Mouse (Mus musculus) intestine, embryonic 14.5 days (tissue): ENCODE data around the gene Lyrm7. TPM values are rescaled to one million over a fixed set of nuclear protein-coding genes. Genes with fewer than 3 reads are reported as not detected.

ENCODE experiments used
- ATAC-seq: fragments of 200-750 bp; cut with Nextera tagmentation; replicated peaks from 2 replicates; pipeline ENCODE4 v1.8.0; 2017; ENCODE audit warnings: low read depth, moderate number of reproducible peaks, moderate TSS enrichment, moderate library complexity; ENCODE audit not compliant: low FRiP score, low TSS enrichment
- DNase-seq: peaks from one replicate; pipeline ENCODE4 v3.0.0-alpha.2; 2018; ENCODE audit warnings: low spot score
- H3K27ac ChIP-seq: fragments of 300-500 bp; sonication (generic); 2 replicates; pipeline ENCODE4 v1.5.1; 2014; ENCODE audit warnings: low read depth, mild to moderate bottlenecking, control low read depth
- H3K27me3 ChIP-seq: fragments of 300-500 bp; sonication (generic); replicated peaks from 2 replicates; pipeline ENCODE4 v1.6.1; 2014; ENCODE audit warnings: low read length, control low read depth; ENCODE audit not compliant: control insufficient read depth, insufficient read depth
- H3K36me3 ChIP-seq: fragments of 300-500 bp; sonication (generic); 2 replicates; pipeline ENCODE4 v1.6.1; 2014; ENCODE audit warnings: low read length, control low read depth; ENCODE audit not compliant: control insufficient read depth, insufficient read depth
- H3K4me1 ChIP-seq: fragments of 300-500 bp; sonication (generic); replicated peaks from 2 replicates; pipeline ENCODE4 v1.6.1; 2014; ENCODE audit warnings: low read length, control low read depth, mixed read lengths; ENCODE audit not compliant: control insufficient read depth, insufficient read depth
- H3K4me2 ChIP-seq: fragments of 300-500 bp; sonication (generic); 2 replicates; pipeline ENCODE4 v1.6.1; 2014; ENCODE audit warnings: low read length
- H3K4me3 ChIP-seq: fragments of 300-500 bp; sonication (generic); 2 replicates; pipeline ENCODE4 v1.5.1; 2014; ENCODE audit warnings: low read depth, low read length, control low read depth, mixed read lengths
- H3K9ac ChIP-seq: fragments of 300-500 bp; sonication (generic); 2 replicates; pipeline ENCODE4 v1.6.1; 2014; ENCODE audit warnings: mild to moderate bottlenecking, low read length
- H3K9me3 ChIP-seq: fragments of 300-500 bp; sonication (generic); 2 replicates; pipeline ENCODE4 v1.6.1; 2016; ENCODE audit warnings: low read length, control low read depth; ENCODE audit not compliant: control insufficient read depth
- WGBS: fragments of 180-500 bp; shearing (Covaris S2); extraction: QIAGEN DNeasy Blood & Tissue Kit; methylation state at CpG from one replicate; pipeline ENCODE4 v1.1.7; 2014; 5-methylcytosine and 5-hydroxymethylcytosine counted together
- polyA plus RNA-seq: library from polyadenylated mRNA; unstranded; fragments of >200 nt; fragmentation: Nextera tagmentation; extraction: Ambion mirVana; gene quantifications from 2 replicates; pipeline ENCODE4 v1.2.1, GENCODE M21; 2014

Lyrm7 gene
- polyA plus RNA-seq, 1 experiment from 2014 or later = 8.0 TPM

GRCm38 (mm10) chr11:54807669-54808068, 53.0 kb downstream of the Lyrm7 start:
- no peak overlapping the region for H3K4me3 ChIP-seq
- H3K27ac ChIP-seq = no peak overlapping the region
- H3K9me3 ChIP-seq = no peaks in the 10 kb centered on the region
- no peaks in the 10 kb centered on the region for H3K27me3 ChIP-seq
- no peak overlapping the region for H3K4me2 ChIP-seq
- ATAC-seq = no peak
- no peak overlapping the region for H3K9ac ChIP-seq
- DNase-seq = no peak
- no peaks in the 10 kb centered on the region for H3K4me1 ChIP-seq
- no peaks in the 10 kb centered on the region for H3K36me3 ChIP-seq
- WGBS = 70% methylated on average over 9 of the region's 9 CpGs

DNA sequence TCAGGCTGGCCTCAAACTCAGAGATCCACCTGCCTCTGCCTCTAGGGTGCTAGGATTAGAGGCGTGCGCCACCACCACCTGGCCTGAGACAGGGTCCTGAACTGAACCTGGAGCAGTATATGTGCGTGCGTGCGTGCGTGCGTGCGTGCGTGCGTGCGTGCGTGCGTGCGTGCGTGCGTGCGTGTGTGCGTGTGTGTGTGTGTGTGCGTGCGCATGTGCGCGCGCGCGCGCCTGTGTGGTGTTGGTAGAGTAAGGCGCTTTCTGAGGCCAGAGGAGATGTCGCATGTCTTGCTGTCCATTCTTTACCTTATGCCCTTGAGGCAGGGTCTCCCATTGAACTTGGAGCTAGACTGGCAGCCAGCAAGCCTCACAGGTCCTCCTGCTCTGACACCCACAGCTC, 53.8 kb downstream of the Lyrm7 start:
- no peak overlapping the region for H3K4me3 ChIP-seq
- ATAC-seq (no peak), DNase-seq (no peak)
- H3K4me2 ChIP-seq = no peak overlapping the region
- no peaks in the 10 kb centered on the region for H3K27me3 ChIP-seq
- H3K36me3 ChIP-seq = no peaks in the 10 kb centered on the region
- WGBS = 90% methylated on average over 28 of the region's 28 CpGs
- H3K9ac ChIP-seq = no peak overlapping the region
- H3K27ac ChIP-seq = no peak overlapping the region
- H3K9me3 ChIP-seq = no peaks in the 10 kb centered on the region
- no peaks in the 10 kb centered on the region for H3K4me1 ChIP-seq

DNA sequence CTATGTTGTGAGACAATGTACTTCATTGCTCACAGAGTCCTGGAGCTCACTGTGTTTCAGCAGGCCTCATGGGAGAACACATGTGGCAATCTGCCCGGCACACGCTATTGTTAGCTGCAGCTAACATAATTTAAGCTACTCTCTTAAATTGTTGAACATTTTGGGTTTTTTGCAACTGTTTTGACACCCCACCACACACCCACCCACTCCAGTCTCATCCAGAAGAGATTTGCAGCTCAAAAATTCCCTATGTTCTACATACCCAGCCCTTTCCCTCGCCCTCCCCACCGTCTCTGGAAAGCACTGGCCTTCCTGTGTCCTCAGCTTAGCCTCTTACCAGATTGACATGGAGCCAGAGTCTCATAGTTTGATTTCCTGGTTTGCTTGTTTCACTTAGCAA, 55.5 kb downstream of the Lyrm7 start:
- Histone ChIP-seq H3K9me3 (no peaks in the 10 kb centered on the region), H3K4me1 (no peaks in the 10 kb centered on the region), H3K9ac (no peak overlapping the region), H3K4me3 (no peak overlapping the region), H3K27me3 (no peaks in the 10 kb centered on the region), H3K27ac (no peak overlapping the region), H3K36me3 (no peaks in the 10 kb centered on the region), H3K4me2 (no peak overlapping the region)
- 89% methylated on average over 4 of the region's 4 CpGs for WGBS
- ATAC-seq (no peak), DNase-seq (no peak)

- DNase-seq = no peak
- Histone ChIP-seq H3K4me2 (no peak overlapping the region), H3K9me3 (no peaks in the 10 kb centered on the region), H3K4me3 (no peak overlapping the region), H3K27ac (no peak overlapping the region), H3K4me1 (no peaks in the 10 kb centered on the region), H3K27me3 (no peaks in the 10 kb centered on the region), H3K36me3 (no peaks in the 10 kb centered on the region), H3K9ac (no peak overlapping the region)
- 22% methylated on average over 6 of the region's 6 CpGs for WGBS
- no peak; the same call in 1 of the 2 replicates for ATAC-seq
Measured at GRCm38 (mm10) chr11:54802621-54803020, 58.1 kb downstream of the Lyrm7 start.

- Histone ChIP-seq H3K27ac (no peak overlapping the region), H3K36me3 (no peaks in the 10 kb centered on the region), H3K4me3 (no peak overlapping the region), H3K9ac (no peak overlapping the region), H3K4me2 (no peak overlapping the region), H3K4me1 (no peaks in the 10 kb centered on the region), H3K27me3 (no peaks in the 10 kb centered on the region), H3K9me3 (no peaks in the 10 kb centered on the region)
- 64% methylated on average over 6 of the region's 6 CpGs for WGBS
- ATAC-seq (no peak), DNase-seq (no peak)
Measured at GRCm38 (mm10) chr11:54801791-54802558, 58.7 kb downstream of the Lyrm7 start.

DNA sequence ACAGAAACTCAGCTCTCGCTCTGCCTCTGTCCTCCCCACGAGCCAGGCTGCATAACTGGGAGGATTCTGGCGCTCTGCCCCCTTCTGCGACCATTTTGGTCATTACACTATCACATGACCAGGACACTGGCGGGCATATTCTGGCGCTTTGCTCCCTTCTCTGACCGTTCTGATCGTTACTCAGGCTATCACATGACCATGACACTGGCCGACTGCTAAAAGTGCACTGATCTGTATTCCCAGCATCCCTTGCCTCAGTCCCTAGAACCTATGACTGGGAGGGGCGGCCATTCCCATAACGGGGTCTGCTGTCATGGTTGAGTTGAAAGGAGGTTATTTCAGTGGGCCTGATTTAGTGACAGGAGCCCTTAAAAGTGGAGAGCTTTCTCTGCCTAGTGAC, 64.2 kb downstream of the Lyrm7 start:
- WGBS = 85% methylated on average over 11 of the region's 11 CpGs
- H3K36me3 ChIP-seq = no peaks in the 10 kb centered on the region
- no peaks in the 10 kb centered on the region for H3K4me1 ChIP-seq
- ATAC-seq (no peak), DNase-seq (no peak)
- no peaks in the 10 kb centered on the region for H3K27me3 ChIP-seq
- H3K9me3 ChIP-seq = no peaks in the 10 kb centered on the region
- H3K4me2 ChIP-seq = no peak overlapping the region
- no peak overlapping the region for H3K4me3 ChIP-seq
- H3K9ac ChIP-seq = no peak overlapping the region
- H3K27ac ChIP-seq = no peak overlapping the region

DNA sequence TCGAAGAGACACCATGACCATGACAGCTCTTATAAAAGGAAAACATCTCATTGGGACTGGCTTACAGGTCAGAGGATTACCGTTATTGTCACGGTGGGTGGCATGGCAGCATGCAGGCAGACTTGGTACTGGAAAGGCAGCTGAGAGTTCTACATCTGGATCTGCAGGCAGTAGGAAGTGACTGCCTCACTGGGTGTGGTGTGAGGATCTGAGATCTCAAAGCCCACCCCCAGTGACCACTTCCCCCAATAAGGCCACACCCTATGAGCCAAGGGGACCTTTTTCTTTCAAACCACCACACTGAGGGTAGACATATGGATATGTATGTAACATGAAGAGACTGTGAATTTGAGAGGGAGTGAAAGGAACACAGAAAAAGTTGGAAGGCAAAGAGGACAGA, 66.0 kb downstream of the Lyrm7 start:
- Histone ChIP-seq H3K27ac (no peak overlapping the region), H3K9ac (no peak overlapping the region), H3K36me3 (no peaks in the 10 kb centered on the region), H3K27me3 (no peaks in the 10 kb centered on the region), H3K4me3 (no peak overlapping the region), H3K9me3 (no peaks in the 10 kb centered on the region), H3K4me1 (no peaks in the 10 kb centered on the region), H3K4me2 (no peak overlapping the region)
- 85% methylated on average over 3 of the region's 3 CpGs for WGBS
- no peak for ATAC-seq
- no peak for DNase-seq

- H3K4me3 ChIP-seq = no peak overlapping the region
- no peaks in the 10 kb centered on the region for H3K36me3 ChIP-seq
- no peaks in the 10 kb centered on the region for H3K27me3 ChIP-seq
- ATAC-seq (no peak), DNase-seq (no peak)
- 0 out of 2 replicates have a peak, but pooled peaks cover under 1% of the 10 kb centered on the region for H3K4me1 ChIP-seq
- H3K4me2 ChIP-seq = no peak overlapping the region
- no peak overlapping the region for H3K9ac ChIP-seq
- 66% methylated on average over 1 of the region's 1 CpGs for WGBS
- H3K27ac ChIP-seq = no peak overlapping the region
- H3K9me3 ChIP-seq = no peaks in the 10 kb centered on the region
Measured at GRCm38 (mm10) chr11:54793173-54793572, 67.5 kb downstream of the Lyrm7 start.

DNA sequence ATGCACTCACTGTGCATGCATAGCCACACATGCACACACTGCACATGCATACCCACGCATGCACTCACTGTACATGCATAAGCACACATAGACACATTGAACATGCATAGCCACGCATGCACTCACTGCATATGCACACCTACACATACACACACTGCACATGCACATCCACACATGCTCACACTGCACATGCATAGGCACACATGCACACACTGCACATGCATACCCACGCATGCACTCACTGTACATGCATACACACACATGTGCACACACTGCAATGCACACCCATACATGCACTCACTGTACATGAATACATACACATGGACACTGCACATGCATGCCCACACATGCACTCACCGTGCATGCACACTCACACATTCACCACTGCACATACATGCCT, 69.3 kb downstream of the Lyrm7 start:
- H3K36me3 ChIP-seq = no peaks in the 10 kb centered on the region
- H3K27ac ChIP-seq = no peak overlapping the region
- H3K27me3 ChIP-seq = no peaks in the 10 kb centered on the region
- ATAC-seq (no peak), DNase-seq (no peak)
- H3K4me2 ChIP-seq = no peak overlapping the region
- H3K4me3 ChIP-seq = no peak overlapping the region
- no peak overlapping the region for H3K9ac ChIP-seq
- H3K9me3 ChIP-seq = no peaks in the 10 kb centered on the region
- H3K4me1 ChIP-seq = peaks cover 4% of the 10 kb centered on the region; the same call in 1 of the 2 replicates
- 95% methylated on average over 4 of the region's 4 CpGs for WGBS
